Mouse (Mus musculus): Measurements from ENCODE around the gene Axl.

Axl gene

DNA sequence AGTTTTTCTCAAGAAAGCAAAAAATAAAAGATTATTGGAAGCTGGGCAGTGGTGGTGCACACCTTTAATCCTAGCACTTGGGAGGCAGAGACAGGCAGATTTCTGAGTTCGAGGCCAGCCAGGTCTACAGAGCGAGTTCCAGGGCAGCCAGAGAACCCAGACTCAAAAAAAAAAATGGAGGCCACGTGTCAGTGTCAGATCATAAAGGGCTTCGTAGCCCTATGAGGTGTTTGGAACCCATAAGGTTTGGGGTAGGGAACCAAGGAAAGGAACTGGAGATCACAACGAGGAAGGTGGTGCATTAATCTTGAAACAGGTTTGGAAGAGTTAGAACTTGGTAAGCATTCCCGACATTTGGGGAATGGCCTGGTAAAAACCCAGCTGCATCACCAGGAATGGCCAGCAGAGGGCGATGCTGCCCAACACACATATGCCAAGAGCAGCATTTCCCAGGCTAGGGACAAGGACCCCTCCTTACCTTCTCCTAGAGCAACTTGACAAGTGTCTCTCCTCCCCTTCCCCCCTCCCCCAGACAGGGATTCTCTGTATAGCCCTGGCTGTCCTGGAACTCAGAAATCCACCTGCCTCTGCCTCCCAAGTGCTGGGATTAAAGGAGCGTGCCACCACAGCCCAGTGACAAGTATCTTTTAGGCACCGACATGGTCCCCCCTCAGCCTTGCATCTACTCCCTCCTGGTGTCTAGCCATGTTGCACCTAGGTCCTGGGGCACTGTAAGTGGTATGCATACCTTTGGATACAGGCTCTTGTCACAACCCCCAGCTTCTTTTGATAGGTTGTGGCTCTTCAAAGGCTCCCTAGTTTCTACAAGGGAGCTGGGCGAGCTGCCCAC, 68.5 kb downstream of the Axl start:
- in situ Hi-C loops (cut with MboI; ENCODE audit: low pct_unique_long_range_greater_than_20kb in 1 of 2, low sequenced_read_pairs in 2 of 2, unreplicated experiment in 1 of 2), result no loop called here

DNA sequence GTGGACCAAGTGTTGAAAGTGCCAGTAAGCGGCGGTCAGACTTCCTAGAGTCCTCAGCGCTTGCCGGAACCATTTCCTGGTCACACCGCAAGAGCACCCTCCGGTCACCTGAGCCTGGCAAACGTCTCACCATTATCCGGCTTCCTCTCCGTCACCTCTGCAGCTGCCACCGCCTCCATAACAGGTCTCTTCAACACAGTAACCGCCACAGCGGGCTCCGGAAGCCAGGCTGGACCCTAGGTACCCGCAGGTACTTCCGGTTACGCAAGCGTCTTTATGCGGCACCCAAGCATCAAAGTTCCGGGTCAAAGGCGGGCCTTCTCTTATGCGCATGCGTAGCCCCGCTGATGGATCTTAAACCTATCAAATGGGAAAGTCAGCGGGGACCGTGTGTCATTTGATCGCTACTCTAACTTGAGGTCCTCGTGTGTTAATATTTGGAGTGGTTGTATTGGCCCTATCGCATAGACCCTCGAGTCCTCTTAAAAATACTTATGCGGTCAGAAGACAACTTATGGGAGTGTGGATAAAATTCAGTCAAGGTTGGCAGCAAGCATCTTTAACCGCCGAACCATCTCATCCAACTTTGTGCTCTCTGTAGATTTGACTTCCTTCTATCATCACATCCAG, 69.6 kb downstream of the Axl start, which contains the start of gene Ccdc97:
Ccdc97 (minus strand) TSS at position 301 of the 630 bp plus-strand sequence.
- in situ Hi-C loops (cut with MboI; ENCODE audit: low pct_unique_long_range_greater_than_20kb in 1 of 2, low sequenced_read_pairs in 2 of 2, unreplicated experiment in 1 of 2), result no loop called here

DNA sequence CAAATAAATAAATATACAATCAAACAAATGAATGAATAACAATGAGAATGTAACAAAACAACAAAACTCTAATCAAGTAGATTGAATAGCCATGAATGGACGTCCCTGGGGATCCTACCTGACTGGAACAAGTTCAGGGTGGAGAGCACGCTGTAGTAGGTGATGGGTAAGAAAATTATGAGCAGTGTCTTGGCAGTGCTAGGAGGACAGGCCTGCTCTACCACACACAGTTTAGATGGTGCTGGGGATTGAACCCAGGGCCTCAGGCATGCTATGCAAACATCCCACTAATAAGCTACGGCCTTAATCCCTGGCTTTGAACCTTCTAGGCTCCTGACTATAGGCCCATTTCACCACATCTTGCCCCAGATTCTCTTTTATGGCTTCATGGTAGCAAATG, 71.0 kb downstream of the Axl start:
- in situ Hi-C loops (cut with MboI; ENCODE audit: low pct_unique_long_range_greater_than_20kb in 1 of 2, low sequenced_read_pairs in 2 of 2, unreplicated experiment in 1 of 2), result no loop called here

DNA sequence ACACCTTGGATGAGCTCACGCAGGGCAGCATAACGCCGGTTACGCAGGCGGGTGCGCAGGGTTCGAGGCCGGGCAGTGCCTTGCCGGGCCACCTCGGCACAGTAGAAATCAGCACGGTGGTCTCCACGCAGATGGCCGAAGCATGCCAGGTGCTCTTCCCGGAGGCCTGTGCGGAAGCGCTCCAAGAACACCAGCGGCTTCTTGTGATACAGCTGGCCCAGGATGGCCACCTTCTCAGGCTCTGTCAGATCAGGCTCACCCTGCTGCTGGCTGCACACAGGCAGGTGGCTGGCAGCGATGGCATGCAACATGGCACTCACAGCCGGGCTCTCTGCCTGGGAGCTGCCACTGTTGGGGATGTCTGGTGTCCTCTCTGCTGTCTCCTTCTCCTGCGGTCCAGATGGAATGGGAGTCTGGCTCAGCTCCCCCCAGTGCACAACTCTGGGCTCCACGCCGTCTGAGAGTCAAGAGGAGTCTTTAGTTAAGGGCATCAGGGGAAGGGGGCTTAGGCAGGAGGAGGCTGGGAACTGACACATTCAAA, 72.7 kb downstream of the Axl start:
- in situ Hi-C loops (cut with MboI; ENCODE audit: low pct_unique_long_range_greater_than_20kb in 1 of 2, low sequenced_read_pairs in 2 of 2, unreplicated experiment in 1 of 2), result no loop called here

DNA sequence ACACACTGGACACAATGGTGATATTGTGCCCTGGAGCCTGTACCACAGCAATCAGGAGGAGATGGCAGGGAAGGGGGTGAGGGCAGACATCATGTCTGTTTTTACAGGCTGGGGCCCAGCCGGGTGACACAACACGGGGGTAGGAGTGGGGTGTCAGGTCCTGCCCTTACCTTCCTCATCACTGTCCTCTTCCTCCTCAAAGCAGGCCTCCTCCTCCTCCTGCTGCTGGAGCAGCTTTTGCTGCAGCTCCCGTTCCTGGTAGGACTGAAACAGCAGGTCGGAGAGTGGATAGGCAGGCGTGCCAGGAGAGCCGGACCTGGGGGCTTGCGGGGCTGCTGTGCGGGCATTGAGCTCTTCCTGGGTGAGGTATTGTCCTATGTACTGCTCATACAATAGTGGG, 73.9 kb downstream of the Axl start:
- in situ Hi-C loops (cut with MboI; ENCODE audit: low pct_unique_long_range_greater_than_20kb in 1 of 2, low sequenced_read_pairs in 2 of 2, unreplicated experiment in 1 of 2), result no loop called here

DNA sequence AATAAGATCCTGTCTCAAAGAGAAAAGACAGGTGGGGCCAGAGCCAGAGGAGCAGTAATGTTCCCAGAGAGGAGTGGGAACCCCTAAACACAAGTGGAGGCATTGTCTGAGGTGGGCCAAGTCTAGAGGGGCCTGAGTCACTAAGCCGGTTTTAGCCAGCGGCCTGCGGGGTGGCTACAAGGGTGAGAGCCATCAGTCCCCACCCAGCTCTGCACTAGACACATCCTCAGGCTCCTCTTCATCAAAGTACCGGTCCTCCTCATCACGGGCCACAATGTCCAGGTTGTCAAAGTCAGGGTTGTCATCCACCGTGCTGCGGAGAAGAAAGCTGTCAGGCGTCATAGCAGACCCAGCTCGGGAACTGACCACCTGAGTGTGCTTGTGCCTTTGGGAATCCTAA, 75.7 kb downstream of the Axl start:
- in situ Hi-C loops (cut with MboI; ENCODE audit: low pct_unique_long_range_greater_than_20kb in 1 of 2, low sequenced_read_pairs in 2 of 2, unreplicated experiment in 1 of 2), result no loop called here

DNA sequence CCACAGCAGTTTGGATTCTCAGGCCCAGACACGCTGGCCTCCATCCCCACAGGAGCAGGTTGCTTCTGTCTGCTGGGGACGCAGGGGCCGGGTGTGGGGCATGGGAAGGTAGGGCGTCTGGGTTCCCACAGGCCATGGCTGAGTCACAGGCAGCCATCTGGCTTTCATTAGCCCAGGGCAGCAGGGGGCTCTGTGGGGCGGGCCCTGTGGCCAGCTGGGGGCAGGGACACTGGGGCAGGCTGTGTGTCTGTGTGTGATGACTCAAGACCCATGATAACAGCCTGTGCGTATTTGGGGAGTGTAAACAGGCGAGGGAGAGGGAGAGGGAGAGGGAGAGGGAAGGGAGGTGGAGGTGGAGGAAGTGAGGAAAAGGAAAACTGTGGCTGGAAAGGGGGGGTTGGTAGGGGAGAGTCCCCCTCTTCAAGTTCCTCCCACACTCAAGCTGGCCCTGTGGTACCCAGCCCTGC, 76.7 kb downstream of the Axl start:
- in situ Hi-C loops (cut with MboI; ENCODE audit: low pct_unique_long_range_greater_than_20kb in 1 of 2, low sequenced_read_pairs in 2 of 2, unreplicated experiment in 1 of 2), result no loop called here

DNA sequence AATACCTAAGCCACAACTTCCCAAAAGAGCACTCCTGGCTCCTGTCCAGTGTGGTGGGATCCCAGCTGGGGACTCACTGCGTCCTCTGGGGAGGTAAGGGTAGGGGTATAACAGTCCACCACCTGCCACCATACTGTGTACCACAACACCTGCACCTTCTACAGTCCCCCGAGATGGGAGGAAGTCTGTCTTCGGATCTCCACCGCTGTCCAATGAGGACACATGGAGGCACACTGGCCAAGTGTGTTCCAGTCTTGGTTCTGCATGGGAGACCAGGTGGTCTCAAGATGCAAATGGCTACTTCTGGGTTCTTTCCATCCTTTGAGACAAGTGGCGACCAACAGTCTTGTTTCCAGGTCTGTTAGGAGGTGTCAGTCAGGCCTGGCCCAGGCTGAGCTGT, 77.3 kb downstream of the Axl start:
- in situ Hi-C loops (cut with MboI; ENCODE audit: low pct_unique_long_range_greater_than_20kb in 1 of 2, low sequenced_read_pairs in 2 of 2, unreplicated experiment in 1 of 2), result no loop called here

DNA sequence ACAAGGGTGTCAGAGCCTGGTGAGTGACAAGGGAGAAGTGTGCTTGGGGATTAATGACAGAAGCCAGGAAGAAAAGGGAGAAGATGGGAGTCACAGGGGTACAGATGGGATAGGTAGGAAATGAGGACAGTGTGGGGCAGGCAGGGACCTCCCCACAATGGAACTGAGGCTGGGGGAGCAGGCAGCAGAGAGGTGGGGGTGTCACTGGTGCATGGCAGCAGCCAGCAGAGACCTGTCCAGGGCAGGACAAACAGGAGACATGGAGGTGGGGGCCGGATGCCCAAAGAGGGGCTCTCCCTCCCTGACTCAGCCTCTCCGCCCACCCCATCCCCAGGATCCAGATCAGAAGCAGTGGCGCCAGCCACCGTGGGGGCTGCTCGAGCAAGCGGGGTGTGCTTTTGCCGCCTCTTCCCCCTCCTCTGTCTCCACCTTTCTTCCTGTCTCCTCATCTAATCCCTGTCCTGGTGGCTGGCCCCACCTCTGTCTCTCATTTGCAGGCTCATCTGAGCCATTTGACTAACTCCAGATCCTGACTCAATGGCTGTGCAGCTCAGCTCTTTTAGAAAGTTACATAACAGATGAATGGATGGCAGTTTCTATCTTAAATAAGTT, 77.9 kb downstream of the Axl start:
- in situ Hi-C loops (cut with MboI; ENCODE audit: low pct_unique_long_range_greater_than_20kb in 1 of 2, low sequenced_read_pairs in 2 of 2, unreplicated experiment in 1 of 2), result no loop called here

DNA sequence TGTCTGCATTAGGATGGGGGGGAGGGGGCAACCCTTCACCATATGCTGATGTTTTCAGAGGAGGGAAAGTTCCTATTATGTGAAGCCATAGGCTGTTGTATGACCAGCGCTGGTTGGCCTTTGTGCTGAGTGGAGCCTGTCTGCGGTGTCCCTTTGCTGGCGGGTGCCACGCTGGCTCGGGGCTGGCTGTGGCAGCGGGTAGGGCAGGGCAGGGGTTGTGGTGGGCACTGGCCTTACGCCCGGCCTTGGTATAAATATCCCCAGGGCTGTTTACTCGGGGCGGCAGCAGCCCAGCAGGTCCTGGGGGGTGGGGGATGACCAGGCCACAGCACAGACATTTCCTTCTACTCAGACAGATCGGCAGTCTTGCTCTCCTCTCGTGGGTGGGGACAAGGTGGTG, 78.5 kb downstream of the Axl start:
- in situ Hi-C loops (cut with MboI; ENCODE audit: low pct_unique_long_range_greater_than_20kb in 1 of 2, low sequenced_read_pairs in 2 of 2, unreplicated experiment in 1 of 2), result no loop called here

DNA sequence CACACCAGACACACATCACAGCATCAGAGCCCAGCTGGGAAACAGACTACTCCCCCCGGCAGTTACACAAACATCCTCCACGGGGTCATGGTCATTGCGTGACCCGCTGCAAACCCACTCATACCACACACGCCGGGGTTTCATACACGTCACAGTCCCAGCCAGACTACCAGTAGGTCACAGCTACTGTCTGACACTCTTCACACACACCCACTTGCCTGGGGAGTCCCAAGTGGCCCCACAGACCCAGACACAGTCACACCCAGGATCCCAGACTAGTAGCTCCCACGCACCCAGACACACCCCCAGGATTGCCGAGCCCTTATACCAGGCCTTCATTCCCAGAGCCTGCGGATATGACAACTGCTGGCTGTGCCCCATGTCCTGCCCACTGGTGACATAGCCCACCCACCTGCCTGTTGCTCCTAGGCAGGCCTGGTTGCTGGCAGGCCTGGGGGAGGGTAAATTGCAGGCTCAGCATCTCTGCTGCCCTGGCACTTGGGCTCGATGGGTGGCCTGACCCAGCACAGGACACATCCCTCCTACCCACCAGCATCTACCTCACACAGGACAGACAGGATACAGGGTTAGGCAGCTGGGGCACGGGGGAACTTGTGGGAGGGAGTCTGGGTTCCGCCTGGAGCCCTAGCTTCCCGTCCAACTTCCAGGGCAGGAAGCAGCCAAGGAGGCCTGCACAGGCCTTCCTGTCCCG, 80.8 kb downstream of the Axl start:
- in situ Hi-C loops (cut with MboI; ENCODE audit: low pct_unique_long_range_greater_than_20kb in 1 of 2, low sequenced_read_pairs in 2 of 2, unreplicated experiment in 1 of 2), result no loop called here
